Mouse (Mus musculus): ENCODE measurements around the gene Ghr. TPM values are rescaled to one million over a fixed set of nuclear protein-coding genes. Genes with fewer than 3 reads are reported as not detected.

Gene Ghr
- 7.2 and 8.2 TPM in 2 replicates for polyA plus RNA-seq (2012; rRNA removed)

GRCm38 (mm10) chr15:3582807-3583636 is at the start of gene Ghr:
Gene Ghr, minus strand, starts transcription at chr15:3583492.

GRCm38 (mm10) chr15:3303426-3303825 is 279.9 kb downstream of the Ghr start, which contains the start of gene Ccdc152:
Gene Ccdc152, minus strand, starts transcription at chr15:3303526.

GRCm38 (mm10) chr15:3268247-3268646 is 315.0 kb downstream of the Ghr start, which contains the start of gene Selenop:
Gene Selenop, plus strand, starts transcription at chr15:3268547.

